Comparison of ENCODE assay signal across 9 mouse cellular contexts in genomic region chr9:40241223-40241801, GRCm38 (mm10). TPM values are rescaled to one million over a fixed set of nuclear protein-coding genes. Genes with fewer than 3 reads are reported as not detected.
DNase-seq lines count a peak whose midpoint lies in the region; ATAC-seq and TF ChIP-seq lines count a peak whose summit lies in the region.
"Had no signal": no experiment of that assay in that cellular context is flagged by ENCODE, and none has a peak within 500 bp of the region (broad histone marks: within the 10 kb centered on the region; RNA-seq: fewer than 3 reads in every experiment).

No protein-coding gene starts in this region.

- no peak overlapping the region for H3K9ac ChIP-seq in stomach, embryonic 15.5 days

- H3K36me3 ChIP-seq in stomach, embryonic 15.5 days: no peaks in the 10 kb centered on the region

- intact Hi-C loops in gastrocnemius, adult 2 months (cut with DNase I): no loop called here
- intact Hi-C loops in gastrocnemius, postnatal 36 days (cut with DNase I): no loop called here
- intact Hi-C loops in left cerebral cortex, postnatal 4 days (cut with DNase I): no loop called here

- H3K4me3 ChIP-seq in gastrocnemius, adult 2 months: peak overlapping the region; percentile 74
- H3K4me3 ChIP-seq in stomach, embryonic 15.5 days (replicated peaks): peak overlapping the region; percentile 40

- peak overlapping the region; percentile 72 for H3K4me2 ChIP-seq in stomach, embryonic 15.5 days

- peak; percentile 55 for DNase-seq in gastrocnemius, adult 2 months
- DNase-seq in gastrocnemius, postnatal 36 days: no peak
- peak; percentile 71 to 76 for DNase-seq in cerebellum, postnatal 10 days
- peak; percentile 42 to 50 for DNase-seq in frontal cortex, postnatal 10 days (ENCODE audit: low spot score in 2 of 2)
- DNase-seq in induced T-regulatory cell, adult 2 months (ENCODE audit: low read depth): peak; percentile 29
- peak; percentile 63 for DNase-seq in left cerebral cortex, postnatal 4 days

- TF ChIP-seq CTCF in gastrocnemius, adult 2 months (IDR thresholded peaks at IDR 0.05): no peak

- 2% methylated on average over 15 of the region's 15 CpGs for WGBS in stomach, embryonic 15.5 days

- H3K27me3 ChIP-seq in stomach, embryonic 15.5 days (replicated peaks): no peaks in the 10 kb centered on the region

- 0 out of 2 replicates have a peak, but pooled peaks cover 6% of the 10 kb centered on the region for H3K4me1 ChIP-seq in stomach, embryonic 15.5 days

- H3K27ac ChIP-seq in gastrocnemius, adult 2 months: peak overlapping the region; percentile 79
- H3K27ac ChIP-seq in stomach, embryonic 15.5 days: no peak overlapping the region

- H3K9me3 ChIP-seq in stomach, embryonic 15.5 days: no peaks in the 10 kb centered on the region

- peak; percentile 78 for ATAC-seq in megakaryocyte progenitor cell, adult 5-6 weeks (replicated peaks; ENCODE audit: poor library complexity)
- peak; percentile 71; the same call in 1 of the 2 replicates for ATAC-seq in stomach, embryonic 15.5 days (ENCODE audit: insufficient read depth, low FRiP score, low read depth)

RNA-seq across cellular contexts. Expression of gene Scn3b, which starts 27.7 kb away (rescaled TPM):
- 1 to 10 TPM in 1 of 2 experiments, under 1 TPM in 1; 0.64 to 2.4 TPM for total RNA-seq in gastrocnemius, adult 2 months (2021)
- total RNA-seq in gastrocnemius, postnatal 36 days (2021): 1 to 10 TPM; 2.1 to 2.3 TPM
- 100 to 1,000 TPM; 176 to 194 TPM for total RNA-seq in left cerebral cortex, postnatal 4 days (2021)
- total RNA-seq in megakaryocyte progenitor cell, adult 5-6 weeks (2015): 0.17 TPM in 1 of 2 replicates, not detected in the other
- total RNA-seq in megakaryocyte progenitor cell, adult 5-6 weeks (2017): 0.10 TPM in 1 of 2 replicates, not detected in the other
- polyA plus RNA-seq in stomach, embryonic 15.5 days (2015; fragmentation: Nextera tagmentation; extraction: Ambion mirVana): 5.2 and 6.1 TPM in 2 replicates
- polyA plus RNA-seq: C2C12 had no signal

RNA-seq across cellular contexts. Expression of gene Zfp202, which starts 49.2 kb away (rescaled TPM):
- total RNA-seq in gastrocnemius, adult 2 months (2021): 1 to 10 TPM; 1.4 to 1.8 TPM
- total RNA-seq in gastrocnemius, postnatal 36 days (2021): 1 to 10 TPM; 1.4 to 1.6 TPM
- total RNA-seq in left cerebral cortex, postnatal 4 days (2021): 1 to 10 TPM; 8.5 to 9.1 TPM
- total RNA-seq in megakaryocyte progenitor cell, adult 5-6 weeks (2015): 3.0 and 4.6 TPM in 2 replicates
- total RNA-seq in megakaryocyte progenitor cell, adult 5-6 weeks (2017): 2.3 and 4.9 TPM in 2 replicates
- polyA plus RNA-seq in stomach, embryonic 15.5 days (2015; fragmentation: Nextera tagmentation; extraction: Ambion mirVana): 4.2 and 4.7 TPM in 2 replicates

Comparison
In these comparisons a context has a peak if more than half of its experiments do, and no peak if none do; other contexts are left out.
1. DNase-seq: peak in gastrocnemius, adult 2 months (single experiment), cerebellum, postnatal 10 days (2 of 2), frontal cortex, postnatal 10 days (2 of 2), induced T-regulatory cell, adult 2 months (single experiment) and left cerebral cortex, postnatal 4 days (single experiment); none in gastrocnemius, postnatal 36 days (0 of 2).
2. RNA of gene Scn3b, which starts 27.7 kb away (total RNA-seq): 176 to 194 TPM in left cerebral cortex, postnatal 4 days; 0.64 to 2.4 TPM in gastrocnemius, adult 2 months, 2.1 to 2.3 TPM in gastrocnemius, postnatal 36 days and 0.10 to 0.17 TPM in megakaryocyte progenitor cell, adult 5-6 weeks; every median in the first group is over 10 times any median in the second.